Mouse (Mus musculus) heart, embryonic 11.5 days (tissue): Measurements from ENCODE around the gene Akt1. TPM values are rescaled to one million over a fixed set of nuclear protein-coding genes. Genes with fewer than 3 reads are reported as not detected.

ENCODE experiments used
- ATAC-seq: fragments of 200-750 bp; cut with Nextera tagmentation; replicated peaks from 2 replicates; pipeline ENCODE4 v1.8.0; 2017; ENCODE audit warnings: moderate library complexity; ENCODE audit not compliant: insufficient number of reproducible peaks, low FRiP score, low TSS enrichment
- H3K27ac ChIP-seq: fragments of 300-500 bp; sonication (generic); 2 replicates; pipeline ENCODE4 v1.5.1; 2014; ENCODE audit warnings: mild to moderate bottlenecking, low read depth, low read length
- H3K27me3 ChIP-seq: fragments of 300-500 bp; sonication (generic); 2 replicates; pipeline ENCODE4 v1.6.1; 2014; ENCODE audit warnings: mild to moderate bottlenecking, low read length, mixed read lengths; ENCODE audit not compliant: control insufficient read depth, insufficient read depth
- H3K36me3 ChIP-seq: fragments of 300-500 bp; sonication (generic); 2 replicates; pipeline ENCODE4 v1.6.1; 2014; ENCODE audit warnings: mild to moderate bottlenecking, low read length, moderate library complexity, mixed read lengths; ENCODE audit not compliant: control insufficient read depth, insufficient read depth
- H3K4me1 ChIP-seq: fragments of 300-500 bp; sonication (generic); 2 replicates; pipeline ENCODE4 v1.6.1; 2014; ENCODE audit warnings: low read length; ENCODE audit not compliant: control insufficient read depth, insufficient read depth
- H3K4me2 ChIP-seq: fragments of 300-500 bp; sonication (generic); 2 replicates; pipeline ENCODE4 v1.6.1; 2014; ENCODE audit warnings: mild to moderate bottlenecking, moderate library complexity
- H3K4me3 ChIP-seq: fragments of 300-500 bp; sonication (generic); 2 replicates; pipeline ENCODE4 v1.5.1; 2014; ENCODE audit warnings: low read depth, low read length
- H3K9ac ChIP-seq: fragments of 300-500 bp; sonication (generic); 2 replicates; pipeline ENCODE4 v1.6.1; 2014; ENCODE audit warnings: mild to moderate bottlenecking, low read depth, low read length, moderate library complexity
- H3K9me3 ChIP-seq: fragments of 300-500 bp; sonication (generic); replicated peaks from 2 replicates; pipeline ENCODE4 v1.6.1; 2016; ENCODE audit warnings: low read length; ENCODE audit not compliant: control insufficient read depth
- WGBS: fragments of 180-500 bp; shearing (Covaris S2); extraction: QIAGEN DNeasy Blood & Tissue Kit; methylation state at CpG from one replicate; pipeline ENCODE4 v1.1.7; 2014; ENCODE audit not compliant: insufficient replicate concordance; 5-methylcytosine and 5-hydroxymethylcytosine counted together
- polyA plus RNA-seq: library from polyadenylated mRNA; unstranded; fragments of >200 nt; fragmentation: Nextera tagmentation; extraction: Ambion mirVana; gene quantifications from 2 replicates; pipeline ENCODE4 v1.2.1, GENCODE M21; 2014

Gene Akt1
- polyA plus RNA-seq, 1 experiment from 2014 or later = 94.2 TPM

DNA sequence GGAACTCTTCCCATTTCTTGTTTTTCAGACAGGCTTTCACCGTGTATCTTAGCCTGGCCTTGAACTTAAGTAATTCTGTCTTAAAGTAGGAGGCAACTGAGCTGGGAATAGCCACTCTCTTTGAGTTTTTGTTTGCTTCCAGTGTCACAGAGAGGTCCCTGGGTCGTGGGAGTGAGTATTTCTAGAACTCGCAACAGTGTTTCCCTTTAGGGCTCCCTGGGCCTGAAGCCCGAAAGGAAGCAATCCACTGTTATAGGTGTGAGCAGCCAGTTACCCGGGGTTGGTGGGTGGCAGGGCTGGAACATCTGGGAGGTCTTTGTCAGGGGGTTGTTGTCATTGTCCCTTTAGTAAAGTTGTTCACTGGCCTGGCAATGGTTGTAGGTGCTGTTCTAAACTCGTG lies 28.5 kb downstream of the Akt1 start:
- H3K36me3 ChIP-seq = peaks cover 4% of the 10 kb centered on the region
- peak overlapping the region; percentile 90 for H3K9ac ChIP-seq
- WGBS = 58% methylated on average over 6 of the region's 6 CpGs
- H3K27me3 ChIP-seq = no peaks in the 10 kb centered on the region
- H3K4me3 ChIP-seq = peak overlapping the region; percentile 84; the same call in 1 of the 2 replicates
- peak overlapping the region; percentile 97 for H3K4me2 ChIP-seq
- H3K9me3 ChIP-seq = no peaks in the 10 kb centered on the region
- peaks cover 18% of the 10 kb centered on the region for H3K4me1 ChIP-seq
- no peak for ATAC-seq
- no peak overlapping the region for H3K27ac ChIP-seq

GRCm38 (mm10) chr12:112644855-112645506 lies 29.7 kb downstream of the Akt1 start:
- under 1% methylated on average over 75 of the region's 75 CpGs for WGBS
- ATAC-seq = no peak; the same call in 1 of the 2 replicates
- peaks cover 18% of the 10 kb centered on the region for H3K4me1 ChIP-seq

GRCm38 (mm10) chr12:112644180-112644854 lies 30.4 kb downstream of the Akt1 start, which contains the start of gene Siva1:
Gene Siva1, plus strand, starts transcription at chr12:112644679.
- ATAC-seq = peak; percentile 97
- whole genome bisulfite sequencing = 2% methylated on average over 38 of the region's 46 CpGs
- H3K9me3 ChIP-seq = no peaks in the 10 kb centered on the region
- H3K36me3 ChIP-seq = peaks cover 4% of the 10 kb centered on the region
- peak within 1 kb of the TSS; percentile 54 for H3K27ac ChIP-seq
- no peaks in the 10 kb centered on the region for H3K27me3 ChIP-seq
- peak within 1 kb of the TSS; percentile 90 for H3K9ac ChIP-seq
- peaks cover 18% of the 10 kb centered on the region for H3K4me1 ChIP-seq
- peak within 1 kb of the TSS; percentile 84 for H3K4me3 ChIP-seq
- H3K4me2 ChIP-seq = peak within 1 kb of the TSS; percentile 97

More at GRCm38 (mm10) chr12:112644855-112645506, 29.7 kb downstream of the Akt1 start:
- peak overlapping the region; percentile 84 for H3K4me3 ChIP-seq
- H3K36me3 ChIP-seq = peaks cover 4% of the 10 kb centered on the region
- no peaks in the 10 kb centered on the region for H3K9me3 ChIP-seq
- peak overlapping the region; percentile 54 for H3K27ac ChIP-seq
- no peaks in the 10 kb centered on the region for H3K27me3 ChIP-seq
- H3K9ac ChIP-seq = peak overlapping the region; percentile 90
- H3K4me2 ChIP-seq = peak overlapping the region; percentile 97

GRCm38 (mm10) chr12:112643126-112643525 lies 31.6 kb downstream of the Akt1 start:
- H3K9ac ChIP-seq = no peak overlapping the region
- no peak overlapping the region for H3K4me3 ChIP-seq
- no peaks in the 10 kb centered on the region for H3K9me3 ChIP-seq
- no peaks in the 10 kb centered on the region for H3K27me3 ChIP-seq
- 88% methylated on average over 6 of the region's 6 CpGs for WGBS
- no peak for ATAC-seq
- peaks cover 3% of the 10 kb centered on the region for H3K36me3 ChIP-seq
- H3K4me1 ChIP-seq = peaks cover 18% of the 10 kb centered on the region
- no peak overlapping the region for H3K27ac ChIP-seq
- no peak overlapping the region for H3K4me2 ChIP-seq

GRCm38 (mm10) chr12:112639526-112639925 lies 35.2 kb downstream of the Akt1 start:
- WGBS = 83% methylated on average over 10 of the region's 10 CpGs
- ATAC-seq = no peak
- Histone ChIP-seq H3K9ac (no peak overlapping the region), H3K4me1 (peaks cover 3% of the 10 kb centered on the region; the same call in 1 of the 2 replicates), H3K36me3 (no peaks in the 10 kb centered on the region; the same call in 1 of the 2 replicates), H3K4me3 (no peak overlapping the region), H3K27me3 (no peaks in the 10 kb centered on the region), H3K9me3 (no peaks in the 10 kb centered on the region), H3K4me2 (no peak overlapping the region), H3K27ac (no peak overlapping the region)

DNA sequence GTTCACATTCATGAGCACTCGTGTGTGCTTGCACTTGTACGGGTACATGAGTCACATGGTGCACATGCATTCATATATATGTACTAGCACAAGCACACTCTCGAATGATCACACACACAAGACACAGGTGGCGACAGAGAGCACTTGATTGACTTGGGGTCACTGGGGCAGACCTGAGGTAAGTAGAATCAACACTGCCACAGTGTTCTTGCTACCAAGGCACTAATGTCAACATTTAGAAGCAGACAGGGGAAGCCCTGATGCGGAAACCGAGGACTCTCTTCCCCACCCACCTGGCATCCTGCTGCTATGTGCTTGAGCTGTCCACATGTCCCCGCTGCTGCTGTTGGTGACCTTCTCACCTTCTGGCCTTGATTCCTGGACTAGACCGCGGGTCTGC lies 41.0 kb downstream of the Akt1 start:
- 69% methylated on average over 9 of the region's 9 CpGs for WGBS
- Histone ChIP-seq H3K4me2 (no peak overlapping the region), H3K9me3 (no peaks in the 10 kb centered on the region), H3K27ac (no peak overlapping the region), H3K27me3 (no peaks in the 10 kb centered on the region), H3K4me1 (peaks cover 21% of the 10 kb centered on the region), H3K9ac (no peak overlapping the region), H3K36me3 (no peaks in the 10 kb centered on the region), H3K4me3 (no peak overlapping the region)
- ATAC-seq = no peak

GRCm38 (mm10) chr12:112632907-112633306 lies 41.8 kb downstream of the Akt1 start:
- Histone ChIP-seq H3K27ac (no peak overlapping the region), H3K36me3 (no peaks in the 10 kb centered on the region), H3K4me3 (no peak overlapping the region), H3K4me1 (peaks cover 27% of the 10 kb centered on the region), H3K9me3 (no peaks in the 10 kb centered on the region), H3K9ac (no peak overlapping the region), H3K4me2 (no peak overlapping the region), H3K27me3 (no peaks in the 10 kb centered on the region)
- no peak for ATAC-seq
- 77% methylated on average over 5 of the region's 5 CpGs for WGBS

DNA sequence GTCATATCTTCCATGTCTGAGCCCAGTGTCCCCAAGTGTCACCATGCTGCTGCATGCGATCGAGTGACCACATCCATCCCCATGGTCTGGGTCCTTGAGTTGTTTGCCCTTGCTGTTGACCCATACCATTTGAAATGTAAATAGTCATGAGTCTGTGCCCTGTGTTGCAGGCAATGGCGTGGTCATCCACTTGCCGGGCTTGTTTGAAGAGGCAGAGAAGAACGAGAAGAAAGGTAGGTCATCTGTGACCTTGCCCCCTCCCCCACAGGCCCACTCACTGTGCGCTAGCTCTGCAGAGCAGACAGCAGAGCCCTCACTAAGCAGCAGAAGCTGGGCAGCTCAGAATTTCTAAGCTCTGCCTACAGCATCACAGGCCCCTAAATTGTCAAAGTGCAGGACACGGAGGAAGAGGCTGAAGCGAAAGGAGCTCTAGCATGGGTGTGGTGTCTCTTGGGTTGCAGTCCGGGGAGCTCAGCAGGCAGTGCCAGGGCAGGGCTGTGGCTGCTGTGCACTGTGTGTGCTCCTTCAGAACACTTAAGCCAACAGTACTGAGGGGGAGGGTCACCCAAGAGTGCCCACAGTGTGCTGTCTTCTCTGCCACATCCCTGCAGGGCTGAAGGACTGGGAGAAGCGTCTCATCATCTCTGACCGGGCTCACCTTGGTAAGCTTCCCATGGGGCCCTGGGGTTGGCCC lies 42.5 kb downstream of the Akt1 start:
- Histone ChIP-seq H3K9me3 (no peaks in the 10 kb centered on the region), H3K4me3 (no peak overlapping the region), H3K36me3 (no peaks in the 10 kb centered on the region), H3K9ac (no peak overlapping the region), H3K4me1 (peaks cover 27% of the 10 kb centered on the region), H3K27me3 (no peaks in the 10 kb centered on the region), H3K4me2 (no peak overlapping the region), H3K27ac (0 out of 2 replicates have a peak overlapping the region, but pooled peaks have one; percentile 29)
- no peak for ATAC-seq
- WGBS = 73% methylated on average over 11 of the region's 11 CpGs
